Mouse (Mus musculus) Patski (cell line): ENCODE results near the gene Ptprr. TPM values are rescaled to one million over a fixed set of nuclear protein-coding genes. Genes with fewer than 3 reads are reported as not detected.

Experiments
- ATAC-seq: fragments of 100-300 bp; one replicate; pipeline ENCODE4 v1.8.0; 2021
- CTCF ChIA-PET: fragments of 350-600 bp; sonication (Branson Sonifier 250); formaldehyde crosslinking; loops from one replicate; lab custom pipeline; 2022; ENCODE audit warnings: inconsistent platforms; lab: Charles Lee
- POLR2A ChIA-PET: fragments of 350-600 bp; sonication (Branson Sonifier 250); formaldehyde crosslinking; loops from one replicate; lab custom pipeline; 2022; ENCODE audit warnings: antibody characterized with exemption, inconsistent platforms; lab: Charles Lee
- DNase-seq: peaks from one replicate; pipeline ENCODE4 v3.0.0-alpha.2; 2011; ENCODE audit warnings: low read depth, low spot score
- H3K27me3 ChIP-seq: fragments of 371-371 bp; one replicate; pipeline ENCODE4 v1.5.1; 2021
- CTCF ChIP-seq: fragments of 100-300 bp; IDR thresholded peaks from one replicate; pipeline ENCODE4 v1.5.1; 2021
- in situ Hi-C: fragments of 300-500 bp; cut with MboI; formaldehyde crosslinking; loops from 3 replicates; pipeline ENCODE4 v1.11.1; 2018; ENCODE audit warnings: low pct_unique_long_range_greater_than_20kb, mixed read lengths
- polyA plus RNA-seq: library from polyadenylated mRNA; unstranded; gene quantifications from one replicate; pipeline ENCODE4 v1.2.3, GENCODE M21; 2021

Gene Ptprr
- polyA plus RNA-seq, 1 experiment from 2014 or later, result 0.32 TPM

DNA sequence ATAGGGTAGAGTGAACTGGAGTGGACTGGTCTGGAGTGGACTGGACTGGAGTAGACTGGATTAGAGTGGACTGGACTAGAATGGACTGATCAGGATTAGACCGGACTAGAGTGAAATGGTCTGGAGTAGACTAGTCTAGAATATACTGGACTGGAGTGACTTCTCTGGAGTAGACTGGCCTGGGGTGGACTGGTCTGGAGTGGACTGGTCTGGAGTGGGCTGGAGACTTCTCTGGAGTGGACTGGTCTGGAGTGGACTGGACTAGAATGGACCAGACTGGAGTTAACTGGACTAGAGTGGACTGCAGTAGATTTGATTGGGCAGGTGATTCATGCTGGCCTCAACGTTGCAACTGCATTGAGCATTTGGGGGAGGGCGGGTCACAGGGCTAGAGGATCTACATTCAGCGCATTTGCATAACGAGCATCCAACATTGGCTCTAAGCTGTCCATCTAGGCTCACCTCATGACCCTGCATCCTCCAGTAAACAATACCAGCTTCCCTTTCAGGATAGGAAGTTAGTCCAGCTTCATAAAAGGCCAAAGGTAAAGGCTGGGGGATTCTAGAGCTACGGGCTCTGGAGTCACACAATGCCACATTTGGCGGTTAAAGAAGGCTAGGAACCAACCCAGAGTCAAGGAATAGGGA is 268.8 kb downstream of the Ptprr start:
- ChIA-PET POLR2A (interaction anchor here (0.6 kb wide), 1 partner anchor 882 kb away, joined by 3 read pairs; no protein-coding TSS in a partner anchor), CTCF (interaction anchor here (0.7 to 1.4 kb wide), 3 partner anchors 14 to 17 kb away, joined by 3 read pairs; no protein-coding TSS in a partner anchor)
- TF ChIP-seq CTCF, result no peak
- no peak for ATAC-seq
- no peaks in the 10 kb centered on the region for H3K27me3 ChIP-seq
- in situ Hi-C loops, result no loop called here
- no peak for DNase-seq

DNA sequence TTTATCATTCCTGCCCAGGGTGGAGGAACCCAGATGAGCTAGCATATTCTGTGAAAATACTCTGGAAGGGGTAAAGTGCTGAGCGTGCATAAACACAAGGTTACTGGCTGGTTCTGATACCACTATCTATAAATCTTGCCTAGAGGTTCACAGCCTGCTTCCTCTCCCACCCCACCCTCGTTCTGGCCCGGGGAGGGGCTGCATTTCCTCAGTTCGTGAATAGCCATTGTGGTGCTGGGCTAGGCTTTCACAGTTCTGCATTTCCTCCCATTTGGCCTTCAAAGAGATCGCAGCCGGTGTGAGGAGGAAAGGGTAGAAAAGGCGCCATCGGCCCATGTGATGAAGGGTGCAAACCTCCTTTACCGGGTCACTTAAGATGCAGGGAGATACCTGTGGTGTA is 270.1 kb downstream of the Ptprr start:
- no peak for ATAC-seq
- H3K27me3 ChIP-seq, result no peaks in the 10 kb centered on the region
- in situ Hi-C loops, result no loop called here
- ChIA-PET CTCF (interaction anchor here (1.3 kb wide), 1 partner anchor 14 kb away, joined by 3 read pairs; no protein-coding TSS in a partner anchor), POLR2A (no interaction called here)
- DNase-seq, result no peak
- TF ChIP-seq CTCF, result no peak

DNA sequence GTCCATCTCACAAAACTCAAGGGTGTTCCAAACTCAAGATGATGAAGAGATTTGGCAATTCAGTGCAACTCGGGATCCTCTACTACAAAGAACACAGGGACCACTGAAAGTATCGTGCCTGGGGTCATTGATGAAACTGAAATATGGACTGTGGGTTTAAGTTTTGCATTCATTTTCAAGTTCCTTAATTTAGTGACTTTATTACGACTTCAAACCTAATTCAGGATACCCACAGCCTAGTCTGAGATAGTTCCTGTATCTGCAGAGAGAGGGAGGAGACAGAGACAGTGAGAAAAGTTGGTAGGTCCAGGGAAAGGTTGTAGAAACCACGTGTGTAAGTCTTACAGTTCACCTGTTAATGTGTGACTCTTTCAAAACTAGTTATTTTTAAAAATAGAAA is 272.5 kb downstream of the Ptprr start:
- in situ Hi-C loops, result no loop called here
- H3K27me3 ChIP-seq, result no peaks in the 10 kb centered on the region
- CTCF ChIA-PET, result no interaction called here
- TF ChIP-seq CTCF, result no peak
- DNase-seq (no peak), ATAC-seq (no peak)
- POLR2A ChIA-PET, result no interaction called here

DNA sequence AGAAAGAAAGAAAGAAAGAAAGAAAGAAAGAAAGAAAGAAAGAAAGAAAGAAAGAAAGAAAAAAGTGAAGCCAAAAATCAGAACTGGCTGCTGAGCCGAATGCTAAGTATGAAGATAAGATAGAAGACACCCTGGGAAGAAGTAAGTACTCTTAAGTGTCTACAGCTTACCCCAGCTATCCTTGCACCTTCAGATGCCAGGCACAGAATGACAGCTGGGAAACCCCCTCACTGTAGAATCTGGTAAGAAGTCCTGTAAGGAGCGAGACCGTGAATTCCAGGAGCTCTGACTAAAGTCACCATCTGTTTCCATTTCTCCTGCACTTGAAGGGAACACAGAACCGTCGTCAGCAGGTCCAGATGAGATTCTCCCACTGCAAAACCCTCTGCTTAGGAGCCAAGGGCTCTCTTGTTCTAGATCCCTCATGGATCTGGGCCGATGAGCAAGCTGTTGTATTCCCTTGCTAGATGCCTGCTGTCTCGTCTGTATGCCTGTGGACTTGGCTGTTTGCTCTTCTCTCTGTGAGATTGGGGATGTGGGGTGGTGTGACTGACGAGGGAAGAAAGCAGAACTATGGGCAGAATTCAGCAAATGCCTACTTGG is 273.2 kb downstream of the Ptprr start:
- no peak for TF ChIP-seq CTCF
- in situ Hi-C loops, result no loop called here
- H3K27me3 ChIP-seq, result no peaks in the 10 kb centered on the region
- POLR2A ChIA-PET, result no interaction called here
- CTCF ChIA-PET, result no interaction called here
- ATAC-seq (no peak), DNase-seq (no peak)

DNA sequence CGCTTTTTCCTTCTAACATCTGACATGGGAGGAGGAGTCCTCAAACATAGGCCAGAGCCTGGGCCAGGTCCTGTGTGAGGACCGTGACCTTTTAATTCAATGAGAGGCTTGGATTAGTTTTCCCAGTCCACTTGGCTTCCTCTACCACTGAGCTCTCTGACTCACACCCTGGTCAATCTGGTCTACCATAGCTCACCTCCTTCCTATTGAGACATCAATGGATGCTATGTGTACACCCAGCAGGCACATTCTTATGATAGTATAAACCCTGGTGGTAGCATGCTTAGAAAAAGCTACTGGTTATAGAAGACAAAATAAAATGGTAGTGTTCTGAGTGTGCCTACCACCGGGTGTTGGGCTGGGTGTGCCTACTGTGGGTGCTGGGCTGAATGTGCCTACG is 278.4 kb downstream of the Ptprr start:
- POLR2A ChIA-PET, result interaction anchor here (0.5 kb wide), 1 partner anchor 29 kb away, joined by 4 read pairs; no protein-coding TSS in a partner anchor
- ATAC-seq, result no peak
- TF ChIP-seq CTCF, result no peak
- H3K27me3 ChIP-seq, result no peaks in the 10 kb centered on the region
- DNase-seq, result no peak
- in situ Hi-C loops, result no loop called here
- CTCF ChIA-PET, result no interaction called here

DNA sequence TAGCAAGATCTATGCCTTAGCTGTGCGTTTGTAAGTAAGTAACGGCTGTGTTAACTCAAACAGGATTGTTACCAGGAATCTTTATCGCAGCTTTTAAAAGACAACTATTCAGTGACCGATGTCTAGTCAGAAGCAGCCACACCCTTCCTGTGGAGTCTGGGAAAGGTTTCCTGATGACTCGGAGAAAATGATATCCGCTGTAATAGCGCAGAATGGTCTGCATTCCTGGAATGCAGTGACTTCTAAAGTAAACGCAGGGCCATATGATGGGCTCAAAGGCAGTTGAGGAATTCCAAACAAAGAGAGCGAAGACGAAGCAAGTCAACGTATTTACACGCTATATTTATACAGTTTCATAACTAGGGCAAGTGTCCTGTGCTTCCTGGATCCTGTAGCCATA is 279.8 kb downstream of the Ptprr start:
- CTCF ChIA-PET, result interaction anchor here (0.7 to 1.7 kb wide), 5 partner anchors 16 to 94 kb away, joined by 3 to 6 read pairs (median 4); no protein-coding TSS in a partner anchor
- POLR2A ChIA-PET, result interaction anchor here (0.6 kb wide), 1 partner anchor 90 kb away, joined by 3 read pairs; no protein-coding TSS in a partner anchor
- DNase-seq (no peak), ATAC-seq (no peak)
- H3K27me3 ChIP-seq, result no peaks in the 10 kb centered on the region
- in situ Hi-C loops, result no loop called here
- no peak for TF ChIP-seq CTCF

GRCm38 (mm10) chr10:116300824-116301223 is 282.8 kb downstream of the Ptprr start:
- ChIA-PET CTCF (interaction anchor here (0.9 kb wide), 1 partner anchor 14 kb away, joined by 3 read pairs; no protein-coding TSS in a partner anchor), POLR2A (no interaction called here)
- H3K27me3 ChIP-seq, result no peaks in the 10 kb centered on the region
- DNase-seq, result no peak
- in situ Hi-C loops, result loop anchor here (25.0 kb wide), 1 partner anchor 214 kb away; no protein-coding TSS in a partner anchor
- no peak for ATAC-seq
- TF ChIP-seq CTCF, result no peak

- POLR2A ChIA-PET, result no interaction called here
- CTCF ChIA-PET, result interaction anchor here (0.9 kb wide), 2 partner anchors 14 to 15 kb away, joined by 3 read pairs; no protein-coding TSS in a partner anchor
- no peak for TF ChIP-seq CTCF
- in situ Hi-C loops, result loop anchor here (25.0 kb wide), 1 partner anchor 214 kb away; no protein-coding TSS in a partner anchor
- DNase-seq (no peak), ATAC-seq (no peak)
- H3K27me3 ChIP-seq, result no peaks in the 10 kb centered on the region
Measured at GRCm38 (mm10) chr10:116301258-116301657, 283.2 kb downstream of the Ptprr start.

DNA sequence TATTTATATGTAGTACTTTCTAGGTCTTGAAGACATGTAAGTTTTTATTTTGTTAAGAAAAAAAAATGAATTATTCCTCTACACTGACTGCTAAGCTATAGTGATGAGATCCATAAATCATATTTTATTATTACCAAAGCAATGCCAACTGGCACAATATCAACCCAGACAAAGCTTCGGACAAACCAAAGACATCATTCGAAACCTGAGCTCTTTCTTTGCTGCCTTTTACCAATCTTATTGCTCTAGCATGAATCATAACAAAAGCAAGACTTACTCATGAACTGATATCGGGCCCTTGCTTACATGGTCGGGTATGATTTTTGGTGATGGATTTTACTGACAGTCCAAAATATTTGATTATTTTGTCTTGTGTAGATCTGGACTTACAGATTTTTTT is 286.3 kb downstream of the Ptprr start:
- no peak for TF ChIP-seq CTCF
- ATAC-seq, result no peak
- no peaks in the 10 kb centered on the region for H3K27me3 ChIP-seq
- ChIA-PET CTCF (interaction anchor here (1.1 to 1.5 kb wide), 4 partner anchors 9 to 96 kb away, joined by 3 to 5 read pairs (median 5); no protein-coding TSS in a partner anchor), POLR2A (no interaction called here)
- in situ Hi-C loops, result loop anchor here (25.0 kb wide), 1 partner anchor 217 kb away; no protein-coding TSS in a partner anchor
- DNase-seq, result no peak

DNA sequence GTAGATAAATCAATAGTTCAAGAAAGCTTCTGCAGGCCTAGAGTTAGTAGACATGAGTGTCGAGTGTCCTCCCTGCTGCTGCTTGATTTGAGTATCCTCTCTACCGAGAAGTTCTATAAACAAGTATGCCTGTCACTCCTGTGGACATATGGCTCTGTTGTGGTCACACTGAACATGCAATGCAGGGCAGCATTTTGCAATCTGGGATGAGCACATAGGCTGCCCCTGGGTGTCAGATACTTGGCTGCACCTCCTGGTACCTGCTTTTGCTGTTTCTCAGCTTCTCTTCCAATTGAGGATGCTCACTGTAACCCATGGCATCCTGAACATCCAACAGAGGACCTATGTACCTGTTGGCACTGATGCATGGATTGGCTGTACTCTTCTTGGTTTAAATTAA is 291.4 kb downstream of the Ptprr start:
- ATAC-seq, result no peak
- H3K27me3 ChIP-seq, result no peaks in the 10 kb centered on the region
- DNase-seq, result no peak
- ChIA-PET CTCF (no interaction called here), POLR2A (no interaction called here)
- no peak for TF ChIP-seq CTCF
- in situ Hi-C loops, result loop anchor here (25.0 kb wide), 1 partner anchor 222 kb away; no protein-coding TSS in a partner anchor
